Mouse (Mus musculus): ENCODE data around the gene Klc3. TPM values are rescaled to one million over a fixed set of nuclear protein-coding genes. Genes with fewer than 3 reads are reported as not detected.

Klc3 gene
- total and polyA plus RNA-seq, 3 experiments = 0.42 to 3.6 TPM; not detected in 1

DNA sequence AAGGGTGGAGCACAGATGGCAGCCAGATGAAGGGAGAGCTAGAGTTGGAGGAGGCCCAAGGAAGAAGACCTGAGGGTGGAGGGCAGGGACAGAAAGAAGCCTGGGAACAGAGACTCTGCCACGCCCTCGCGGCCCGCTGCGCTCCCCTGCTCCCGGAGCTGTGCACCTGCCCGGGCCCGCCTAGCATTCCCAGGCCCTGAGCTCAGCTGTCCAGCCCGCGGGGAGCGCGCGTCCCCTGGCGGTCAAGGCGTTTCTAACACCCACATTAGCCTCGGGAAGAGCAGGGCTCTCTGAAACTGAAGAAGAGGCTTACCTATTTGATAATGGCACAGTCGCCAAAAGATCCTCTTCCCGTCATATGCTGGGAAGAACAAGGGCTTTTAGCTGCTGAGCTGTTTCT, 40.0 kb downstream of the Klc3 start (continued):
- TF ChIP-seq BHLHE40 (IDR thresholded peaks at IDR 0.05; ENCODE audit: borderline replicate concordance, low read depth, low read length) (no peak), ETS1 (IDR thresholded peaks at IDR 0.05; ENCODE audit: low read depth, low read length) (no peak), MEF2A (IDR thresholded peaks at IDR 0.05; ENCODE audit: extremely low read depth, insufficient replicate concordance, low read depth, low read length, poor library complexity, severe bottlenecking) (no peak), SMC3 (IDR thresholded peaks at IDR 0.05; ENCODE audit: low read depth, low read length) (peak; percentile 40), MAX (IDR thresholded peaks at IDR 0.05; ENCODE audit: low read length) (no peak), CHD2 (IDR thresholded peaks at IDR 0.05; ENCODE audit: low read length) (no peak)

DNA sequence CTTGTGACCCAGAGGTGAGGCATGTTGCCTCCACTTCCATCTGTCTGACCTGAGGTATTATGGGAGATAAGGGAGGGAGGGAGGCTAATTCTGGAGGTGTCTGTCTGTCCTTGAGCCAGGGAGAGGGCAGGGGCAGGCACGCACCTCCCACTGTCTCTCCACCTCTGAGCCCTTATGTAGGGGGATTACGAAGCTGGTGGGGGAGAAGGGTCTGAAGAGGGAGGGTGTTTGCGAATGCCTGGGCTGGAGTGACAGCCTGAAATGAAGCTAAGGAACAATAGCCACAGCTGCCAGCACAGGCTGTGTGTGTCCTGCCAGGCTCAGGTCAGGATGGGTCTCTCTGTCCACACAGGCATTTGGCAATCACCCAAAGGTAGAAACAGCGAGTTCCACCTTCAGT, 41.6 kb downstream of the Klc3 start:
- 0 out of 4 replicates have a peak, but pooled peaks cover 0 to 1% of the 10 kb centered on the region in 2 experiments for H3K36me3 ChIP-seq (ENCODE audit: control insufficient read depth in 1 of 2, insufficient read depth in 2 of 2, low read length in 2 of 2)
- peaks cover 0 to 13% of the 10 kb centered on the region in 2 experiments; a peak in 2 of 4 replicates for H3K4me1 ChIP-seq (ENCODE audit: control insufficient read depth in 1 of 2, insufficient read depth in 2 of 2, low read length in 2 of 2)
- H3K9ac ChIP-seq (ENCODE audit: control insufficient read depth, low read depth, low read length, poor library complexity, severe bottlenecking) = no peak overlapping the region
- H3K4me3 ChIP-seq (ENCODE audit: control insufficient read depth in 1 of 2, insufficient read depth in 1 of 2, low read depth in 2 of 2, low read length in 2 of 2) = no peak overlapping the region
- no peaks in the 10 kb centered on the region for H3K9me3 ChIP-seq (replicated peaks; ENCODE audit: insufficient read depth, low read length)
- no peak for DNase-seq (ENCODE audit: low read depth, low spot score)
- H3K27me3 ChIP-seq (ENCODE audit: control insufficient read depth in 1 of 2, insufficient read depth in 2 of 2, low read length in 2 of 2) = no peaks in the 10 kb centered on the region
- peaks cover 10% of the 10 kb centered on the region for H3K79me2 ChIP-seq (ENCODE audit: control insufficient read depth, insufficient read depth, low read length, poor library complexity)
- TF ChIP-seq ETS1 (IDR thresholded peaks at IDR 0.05; ENCODE audit: low read depth, low read length) = no peak
- no peak overlapping the region for H3K27ac ChIP-seq (ENCODE audit: control insufficient read depth, low read depth, low read length)

DNA sequence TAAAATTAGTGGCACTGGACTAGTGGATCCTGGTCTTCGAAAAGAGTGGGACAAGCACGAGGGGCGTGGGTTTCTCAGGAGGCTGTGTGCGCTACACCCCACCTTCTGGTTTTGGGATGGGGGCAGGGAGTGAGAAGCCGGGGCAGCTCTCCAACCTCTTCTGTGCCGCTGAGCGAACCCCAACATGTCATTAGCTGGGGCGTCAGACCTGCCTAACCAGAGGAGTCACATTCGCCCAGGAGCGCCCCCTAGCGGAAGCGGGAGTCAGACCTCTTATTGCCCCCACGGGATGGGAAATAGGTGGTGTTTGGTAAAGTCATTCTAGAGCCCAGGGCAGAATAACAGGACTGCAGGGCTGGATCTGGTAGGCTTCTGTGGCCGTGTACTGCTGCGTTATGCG, 42.2 kb downstream of the Klc3 start:
- H3K36me3 ChIP-seq (ENCODE audit: control insufficient read depth in 1 of 2, insufficient read depth in 2 of 2, low read length in 2 of 2) = 0 out of 4 replicates have a peak, but pooled peaks cover 0 to 2% of the 10 kb centered on the region in 2 experiments
- H3K4me3 ChIP-seq (ENCODE audit: control insufficient read depth in 1 of 2, insufficient read depth in 1 of 2, low read depth in 2 of 2, low read length in 2 of 2) = peak overlapping the region; percentile 58 to 66
- TF ChIP-seq KAT2A (conservative IDR thresholded peaks at IDR 0.05; ENCODE audit: low read depth, low read length) (no peak), CTCF (IDR thresholded peaks at IDR 0.05 in 2 of 3, conservative IDR thresholded peaks at IDR 0.05 in 1 of 3; ENCODE audit: control insufficient read depth in 1 of 3, insufficient read depth in 1 of 3, low read depth in 2 of 3, low read length in 3 of 3, poor library complexity in 1 of 3, severe bottlenecking in 1 of 3) (peak; percentile 83 to 95 (median 89)), NRF1 (IDR thresholded peaks at IDR 0.05; ENCODE audit: insufficient read depth, low read depth, low read length, poor library complexity, severe bottlenecking) (no peak), POLR2AphosphoS2 (IDR thresholded peaks at IDR 0.05; ENCODE audit: low read length) (no peak), MXI1 (IDR thresholded peaks at IDR 0.05; ENCODE audit: low read depth, low read length) (peak; percentile 3; the same call in 1 of the 2 replicates), ZC3H11A (IDR thresholded peaks at IDR 0.05; ENCODE audit: low read depth, low read length) (no peak)
- H3K27ac ChIP-seq (ENCODE audit: control insufficient read depth, low read depth, low read length) = no peak overlapping the region
- H3K27me3 ChIP-seq (ENCODE audit: control insufficient read depth in 1 of 2, insufficient read depth in 2 of 2, low read length in 2 of 2) = no peaks in the 10 kb centered on the region
- peak; percentile 92 for DNase-seq (ENCODE audit: low read depth, low spot score)
- H3K79me2 ChIP-seq (ENCODE audit: control insufficient read depth, insufficient read depth, low read length, poor library complexity) = peaks cover 10% of the 10 kb centered on the region
- H3K9ac ChIP-seq (ENCODE audit: control insufficient read depth, low read depth, low read length, poor library complexity, severe bottlenecking) = peak overlapping the region; percentile 64
- H3K9me3 ChIP-seq (replicated peaks; ENCODE audit: insufficient read depth, low read length) = no peaks in the 10 kb centered on the region
- H3K4me1 ChIP-seq (ENCODE audit: control insufficient read depth in 1 of 2, insufficient read depth in 2 of 2, low read length in 2 of 2) = peaks cover 0 to 13% of the 10 kb centered on the region in 2 experiments; a peak in 2 of 4 replicates

All from MEL (cell line).